Mouse (Mus musculus) layer of hippocampus, adult 8-10 months (tissue): ENCODE data around the gene Cep295nl. TPM values are rescaled to one million over a fixed set of nuclear protein-coding genes. Genes with fewer than 3 reads are reported as not detected.
A peak's percentile ranks its signal among the peaks of the same experiment; 100 is the strongest.
"Not testable (repeated sequence)": the region's sequence is repeated elsewhere in the genome, so short reads cannot be mapped to it uniquely, and the experiment has no call there.

Experiments
- DNase-seq, 2 experiments: peaks; one replicate each; pipeline ENCODE4 v3.0.0; 2022; ENCODE audit warnings: low spot score in 2 of 2
- total RNA-seq, 4 experiments: library from RNA; stranded (reverse); gene quantifications; 2 replicates each; pipeline ENCODE4 v1.2.4; 2022

Gene Cep295nl
- total RNA-seq, 4 experiments from 2014 or later: 1.5 to 2.2 (median 2.1) TPM

DNA sequence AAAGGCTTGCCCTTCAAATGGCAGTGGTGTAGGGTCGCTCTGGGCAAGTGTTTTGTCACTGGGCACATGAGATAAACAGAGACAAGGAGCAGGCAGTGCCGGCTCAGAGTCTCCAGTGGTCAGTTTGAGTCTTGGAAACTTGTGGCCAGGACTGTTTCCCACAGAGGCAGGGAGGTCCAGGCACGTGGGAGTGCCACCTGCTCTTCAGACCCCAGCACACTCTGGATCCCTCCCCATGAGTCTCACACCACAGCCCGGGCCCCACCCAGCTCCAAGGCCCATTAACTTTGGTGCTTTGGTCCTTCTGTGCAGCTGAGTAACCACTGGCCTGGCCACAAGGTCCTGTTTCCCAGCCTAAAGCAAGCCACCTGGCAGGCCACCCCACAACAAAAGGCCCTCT lies 20.3 kb downstream of the Cep295nl start:
- no peak for DNase-seq

- DNase-seq: peak in 1 of 2 experiments; percentile 46
These were observed 20.8 kb downstream of the Cep295nl start for GRCm38 (mm10) chr11:118321500-118321899.

DNA sequence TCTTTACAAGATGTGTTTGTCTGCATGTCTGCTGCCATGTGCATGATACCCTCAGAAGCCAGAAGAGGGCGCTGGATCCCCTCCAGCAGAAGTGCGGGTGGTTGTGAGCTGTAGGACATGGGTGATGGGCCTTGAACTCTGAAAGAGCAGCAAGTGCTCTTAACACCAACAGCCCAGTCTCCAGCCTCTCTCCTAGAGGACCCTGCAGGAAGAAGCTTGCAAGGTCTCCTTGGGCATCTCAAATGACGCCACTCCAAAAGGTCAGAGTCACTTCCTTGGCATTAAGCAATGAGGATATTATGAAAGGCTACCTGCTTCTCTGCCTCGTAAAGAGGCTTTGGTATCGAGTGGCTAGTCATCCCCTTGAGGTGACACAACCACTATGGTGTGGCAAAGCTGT lies 23.6 kb downstream of the Cep295nl start:
- DNase-seq: no peak

DNA sequence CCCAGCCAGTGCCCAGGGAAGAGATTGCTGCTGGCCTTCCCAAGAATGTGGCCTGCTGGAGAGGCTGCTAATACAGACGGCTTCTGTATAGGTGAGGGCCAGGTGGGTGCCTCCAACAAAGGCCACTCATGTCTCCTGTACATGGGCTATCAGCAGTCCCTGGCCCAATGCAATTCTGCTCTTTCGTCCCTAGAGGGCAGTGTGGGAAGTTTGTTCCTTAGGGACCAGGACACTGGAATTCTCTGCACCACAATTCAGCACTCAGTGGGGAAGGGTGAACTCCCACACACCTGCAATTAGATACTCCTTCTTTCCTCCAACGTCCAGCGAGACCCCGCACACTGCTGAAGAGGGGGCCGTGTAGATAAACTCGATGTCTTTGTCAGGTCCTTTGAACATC lies 25.2 kb downstream of the Cep295nl start:
- DNase-seq: peak in 1 of 2 experiments; percentile 50

DNA sequence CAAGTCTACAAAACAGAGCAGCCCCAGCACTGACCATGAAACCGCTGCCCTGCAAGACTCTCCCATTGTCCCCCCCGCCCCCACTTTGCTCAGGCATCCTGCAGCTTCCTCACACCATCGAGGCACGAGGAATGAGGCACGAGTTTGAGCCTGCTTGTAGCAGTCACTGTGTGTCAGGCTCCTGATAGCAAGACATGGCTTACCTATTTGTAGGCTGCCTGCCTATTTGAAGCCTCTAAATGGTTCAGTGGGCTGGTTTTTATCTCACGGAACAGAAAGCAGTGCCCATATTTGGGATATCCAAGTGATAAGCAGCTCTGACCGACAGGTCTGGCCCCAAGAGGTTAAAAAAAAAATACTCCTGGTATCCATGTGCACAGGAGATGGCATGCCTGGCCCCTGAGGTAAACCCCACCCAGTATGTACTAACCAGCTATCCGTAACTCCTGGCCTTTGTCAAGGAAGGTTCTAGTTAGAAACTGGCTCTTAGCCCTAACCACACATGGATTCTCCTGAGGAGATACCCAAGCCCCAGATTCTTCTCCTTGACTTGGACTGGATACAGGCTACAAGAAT lies 26.0 kb downstream of the Cep295nl start:
- no peak for DNase-seq

GRCm38 (mm10) chr11:118312132-118312723 lies 30.1 kb downstream of the Cep295nl start:
- DNase-seq: no peak

DNA sequence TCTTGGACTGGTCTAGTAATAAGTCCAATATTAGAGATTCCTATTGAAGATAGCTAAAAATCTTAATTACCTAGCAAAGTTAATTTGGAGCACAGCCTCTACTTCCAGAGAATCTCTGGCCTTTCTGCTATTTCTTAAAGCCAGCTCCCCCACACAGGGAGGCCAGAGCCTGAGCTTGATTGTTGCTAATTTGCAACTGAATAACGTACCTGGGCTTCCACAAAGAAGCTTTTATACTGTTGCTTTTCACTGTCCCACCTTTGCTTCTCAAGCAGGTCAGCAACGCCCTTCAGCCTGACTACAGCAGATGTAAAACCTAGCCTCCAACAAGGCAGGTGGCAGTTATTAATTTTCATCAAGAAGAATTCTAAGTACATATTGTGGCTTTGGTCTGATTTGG lies 34.3 kb downstream of the Cep295nl start:
- DNase-seq: not testable (repeated sequence)

DNA sequence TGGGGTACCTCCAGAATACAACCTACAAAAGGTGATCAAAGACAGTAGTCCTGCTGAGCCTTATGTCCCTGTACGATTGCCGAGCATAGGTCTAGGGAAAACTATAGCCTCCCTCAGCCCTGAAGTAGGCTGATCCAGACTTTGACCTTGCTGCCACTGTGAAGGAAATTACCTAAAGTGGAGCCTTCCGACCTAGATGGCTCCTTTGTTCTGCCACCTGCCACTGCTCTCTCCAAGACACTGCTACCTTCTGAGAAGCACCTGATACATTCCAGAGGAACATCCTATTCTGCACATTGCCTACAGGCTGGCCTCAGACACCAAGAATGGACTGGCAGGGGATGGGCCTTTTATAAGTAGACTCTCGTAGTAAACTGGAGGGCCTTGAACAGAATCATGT lies 38.3 kb downstream of the Cep295nl start:
- DNase-seq: not testable (repeated sequence)

GRCm38 (mm10) chr11:118298810-118299209 lies 43.5 kb downstream of the Cep295nl start:
- no peak for DNase-seq

DNA sequence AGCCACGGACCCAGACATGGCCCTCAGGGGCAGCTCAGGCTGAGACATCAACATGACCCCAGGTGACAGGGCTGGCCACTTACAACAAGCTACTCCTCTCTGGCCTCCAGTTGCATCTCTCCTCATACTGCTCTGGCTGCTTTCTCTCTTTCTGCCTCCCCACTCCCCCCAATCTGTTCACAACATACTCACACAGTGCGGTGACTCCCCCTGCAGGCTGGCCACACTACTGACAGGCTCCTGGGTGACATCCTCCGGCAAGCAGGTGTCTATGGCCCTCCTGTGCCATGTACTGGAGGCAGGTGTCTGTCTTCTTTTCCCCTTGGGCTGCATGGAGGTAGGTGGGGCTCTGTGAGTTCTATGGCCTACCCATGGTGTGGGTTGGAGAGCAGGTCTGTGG lies 44.3 kb downstream of the Cep295nl start:
- DNase-seq: no peak

GRCm38 (mm10) chr11:118295026-118295425 lies 47.3 kb downstream of the Cep295nl start:
- DNase-seq: no peak

DNA sequence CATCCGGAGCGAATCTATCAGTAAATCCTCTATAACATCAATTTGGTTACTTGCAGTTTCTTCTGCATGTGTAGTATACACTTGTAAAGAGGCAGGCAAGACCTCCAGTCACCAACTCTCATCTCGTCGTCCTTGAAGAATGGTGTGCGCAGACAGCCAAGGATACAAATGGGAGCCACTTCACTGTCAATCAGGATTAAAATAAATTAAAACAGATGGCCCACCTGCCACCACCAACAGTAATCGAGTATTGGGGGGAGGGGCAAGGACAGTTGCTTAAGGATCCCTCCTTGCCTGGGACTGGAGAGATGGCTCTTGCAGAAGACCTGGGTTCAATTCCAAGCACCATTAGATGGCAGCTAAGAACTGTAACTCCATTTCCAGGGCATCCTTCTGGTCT lies 49.6 kb downstream of the Cep295nl start:
- DNase-seq: no peak

GRCm38 (mm10) chr11:118289999-118290889 lies 52.1 kb downstream of the Cep295nl start, which contains the start of gene Usp36:
Gene Usp36, minus strand, starts transcription at chr11:118290244.
- DNase-seq: peak; percentile 100

DNA sequence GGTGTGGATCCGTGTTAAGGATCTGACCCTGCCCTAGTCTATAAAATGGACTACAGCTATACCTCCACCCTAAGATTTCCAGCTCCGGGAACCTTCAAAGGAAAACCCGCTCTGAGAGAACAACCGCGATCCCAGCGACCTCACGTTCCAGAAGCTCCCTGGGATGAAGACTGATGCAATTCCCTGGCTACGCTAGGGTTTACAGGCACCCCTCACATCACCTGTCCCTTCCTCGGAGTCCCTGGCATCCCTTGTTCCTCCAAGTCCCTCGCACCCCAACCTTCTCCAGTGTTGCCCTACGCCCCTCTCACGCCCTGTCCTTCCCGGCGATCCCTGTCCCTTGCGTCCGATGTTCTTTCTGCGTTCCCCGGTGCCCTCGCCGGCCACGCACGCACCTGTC lies 52.7 kb downstream of the Cep295nl start:
- no peak for DNase-seq

- DNase-seq: no peak
These were observed 53.2 kb downstream of the Cep295nl start for GRCm38 (mm10) chr11:118289037-118289511.

DNA sequence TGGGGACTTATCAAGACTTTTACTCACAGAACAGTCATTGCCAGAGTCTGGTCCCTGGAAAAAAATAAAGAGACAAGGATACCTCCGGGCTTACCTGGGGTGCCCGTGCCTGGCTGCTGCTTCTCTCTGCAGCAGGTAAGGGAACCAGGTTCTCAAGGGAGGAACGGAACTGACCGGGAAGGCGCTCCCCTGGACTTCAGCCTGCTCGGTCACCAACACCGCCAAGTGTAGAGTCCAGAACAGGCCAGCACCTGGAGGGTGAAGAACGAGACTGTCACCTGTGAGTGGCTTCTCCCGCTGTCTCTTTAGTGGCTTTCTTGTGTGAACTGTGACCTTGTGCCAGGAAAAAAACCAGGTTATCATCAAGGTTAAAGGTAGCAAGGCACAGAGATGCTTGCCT lies 54.7 kb downstream of the Cep295nl start:
- no peak for DNase-seq

DNA sequence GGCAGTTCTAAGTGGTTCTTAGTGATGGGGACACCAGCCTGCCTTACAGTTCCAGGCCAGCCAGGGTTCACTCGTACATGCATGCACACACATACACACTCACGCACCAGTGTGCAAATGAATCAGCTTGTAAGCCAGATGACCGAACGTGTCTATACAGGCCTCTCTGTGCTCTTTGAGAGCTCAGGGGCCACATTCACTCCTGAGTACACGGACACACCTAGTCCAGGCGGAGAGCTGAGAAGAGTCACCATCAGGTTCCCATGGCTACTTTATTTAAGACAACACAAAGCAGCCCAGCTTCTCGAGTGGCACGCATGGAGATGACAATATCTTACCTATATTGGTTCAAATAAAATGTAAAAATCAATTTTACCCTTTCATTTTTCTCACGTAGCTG lies 55.9 kb downstream of the Cep295nl start:
- DNase-seq: no peak

- DNase-seq: no peak
These were observed 56.5 kb downstream of the Cep295nl start for GRCm38 (mm10) chr11:118285791-118286190.
